Mouse (Mus musculus) heart, embryonic 10.5 days (tissue): ENCODE results near the gene Actn1. TPM values are rescaled to one million over a fixed set of nuclear protein-coding genes. Genes with fewer than 3 reads are reported as not detected.

ENCODE experiments used
- DNase-seq: peaks from one replicate; pipeline ENCODE4 v3.0.0-alpha.2; 2017; ENCODE audit warnings: low spot score
- H3K27ac ChIP-seq: fragments of 300-500 bp; sonication (generic); 2 replicates; pipeline ENCODE4 v1.5.1; 2016; ENCODE audit warnings: mild to moderate bottlenecking
- H3K27me3 ChIP-seq: fragments of 300-500 bp; sonication (generic); 2 replicates; pipeline ENCODE4 v1.6.1; 2016; ENCODE audit warnings: mild to moderate bottlenecking; ENCODE audit not compliant: poor library complexity, insufficient read depth, severe bottlenecking
- H3K36me3 ChIP-seq: fragments of 300-500 bp; sonication (generic); 2 replicates; pipeline ENCODE4 v1.6.1; 2016; ENCODE audit warnings: mild to moderate bottlenecking, moderate library complexity
- H3K4me1 ChIP-seq: fragments of 300-500 bp; sonication (generic); 2 replicates; pipeline ENCODE4 v1.6.1; 2016; ENCODE audit warnings: mild to moderate bottlenecking
- H3K4me3 ChIP-seq: fragments of 300-500 bp; sonication (generic); 2 replicates; pipeline ENCODE4 v1.5.1; 2016; ENCODE audit warnings: mild to moderate bottlenecking, moderate library complexity
- H3K9me3 ChIP-seq: fragments of 300-500 bp; sonication (generic); 2 replicates; pipeline ENCODE4 v1.6.1; 2016; ENCODE audit warnings: mild to moderate bottlenecking, moderate library complexity
- WGBS: fragments of 180-500 bp; shearing (Covaris S2); methylation state at CpG from one replicate; pipeline ENCODE4 v1.1.7; 2016; 5-methylcytosine and 5-hydroxymethylcytosine counted together
- polyA plus RNA-seq: library from polyadenylated mRNA; unstranded; fragments of >200 nt; fragmentation: Nextera tagmentation; extraction: Ambion mirVana; gene quantifications from 2 replicates; pipeline ENCODE4 v1.2.1, GENCODE M21; 2016

The Actn1 gene
- polyA plus RNA-seq, 1 experiment from 2014 or later: 67.8 TPM

DNA sequence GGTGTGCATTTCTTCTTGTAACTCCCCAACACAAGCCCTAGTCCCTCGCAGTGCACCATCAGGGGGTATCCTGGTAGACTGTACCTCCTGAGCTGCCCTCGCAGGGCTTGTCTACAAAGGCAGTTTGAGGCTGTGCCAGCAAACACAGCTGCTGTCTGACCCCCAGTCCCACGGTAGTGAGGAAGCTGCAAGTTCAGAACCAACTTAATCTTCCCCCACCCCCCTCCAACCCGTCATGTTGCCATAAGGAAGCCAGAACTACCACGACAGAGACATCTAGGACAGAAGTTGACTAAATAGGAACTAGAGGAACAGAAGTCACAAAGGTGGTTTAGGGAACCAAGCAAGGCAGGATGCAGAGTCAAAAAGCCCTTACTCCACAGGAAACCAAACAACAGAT is 28.9 kb downstream of the Actn1 start:
- peaks cover 34% of the 10 kb centered on the region for H3K36me3 ChIP-seq
- H3K4me3 ChIP-seq: peak overlapping the region; percentile 34; the same call in 1 of the 2 replicates
- H3K9me3 ChIP-seq: no peaks in the 10 kb centered on the region
- no peaks in the 10 kb centered on the region for H3K27me3 ChIP-seq
- DNase-seq: no peak
- peaks cover 62% of the 10 kb centered on the region for H3K4me1 ChIP-seq
- H3K27ac ChIP-seq: peak overlapping the region; percentile 87
- 21% methylated on average over 5 of the region's 5 CpGs for WGBS

DNA sequence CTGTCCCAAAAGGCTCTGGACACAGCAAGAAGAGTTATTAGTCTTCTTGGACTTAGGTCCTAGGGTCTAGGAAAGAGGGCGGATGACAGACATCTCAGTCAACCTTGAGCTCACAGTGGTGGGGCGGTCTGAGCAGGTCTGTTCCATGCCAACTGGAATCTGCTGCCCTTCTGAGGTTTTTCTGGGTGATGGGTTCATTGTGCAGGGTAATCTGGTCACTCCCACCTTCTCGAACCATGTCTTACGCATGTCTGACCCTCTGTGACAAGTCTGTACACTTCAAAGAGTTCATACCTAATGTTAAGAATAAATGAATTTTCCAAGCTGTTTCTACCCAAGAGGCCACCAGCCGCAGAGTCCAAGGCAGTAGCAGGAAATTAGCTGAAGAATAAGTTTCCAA is 29.3 kb downstream of the Actn1 start:
- Histone ChIP-seq H3K9me3 (no peaks in the 10 kb centered on the region), H3K36me3 (peaks cover 30% of the 10 kb centered on the region), H3K27me3 (no peaks in the 10 kb centered on the region), H3K27ac (peak overlapping the region; percentile 87), H3K4me1 (peaks cover 67% of the 10 kb centered on the region), H3K4me3 (peak overlapping the region; percentile 34)
- WGBS: 46% methylated on average over 5 of the region's 5 CpGs
- DNase-seq: no peak

DNA sequence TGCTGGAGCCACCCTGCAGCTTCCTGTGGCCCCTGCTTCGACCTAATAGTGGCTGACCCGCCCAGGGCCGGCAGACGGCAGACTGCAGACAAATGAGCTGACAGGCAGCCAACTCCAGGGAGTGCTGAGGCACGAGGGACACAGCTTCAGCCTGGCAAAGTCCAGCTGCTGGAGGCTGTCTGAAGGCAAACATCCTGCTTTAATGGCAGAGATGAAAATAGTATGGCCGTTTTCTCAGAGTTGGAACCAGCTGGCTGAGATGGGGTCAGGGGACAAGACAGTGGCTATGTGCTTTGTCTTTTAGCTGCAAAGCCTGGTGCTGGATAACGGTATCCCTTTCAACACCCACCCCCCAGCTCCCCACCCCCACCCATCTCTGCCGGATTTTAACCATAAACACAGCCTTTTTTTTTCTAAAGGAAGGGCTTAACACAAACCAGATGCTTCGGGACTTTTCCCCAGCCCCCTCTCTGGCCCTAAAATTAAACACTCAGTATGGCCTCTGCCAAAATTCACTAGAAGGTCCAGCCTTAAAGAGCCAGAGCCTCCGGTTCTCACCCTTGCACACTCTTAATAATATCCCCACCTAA is 30.0 kb downstream of the Actn1 start:
- peaks cover 73% of the 10 kb centered on the region for H3K4me1 ChIP-seq
- H3K27ac ChIP-seq: peak overlapping the region; percentile 87
- peak; percentile 91 for DNase-seq
- peak overlapping the region; percentile 34 for H3K4me3 ChIP-seq
- peaks cover 23% of the 10 kb centered on the region for H3K36me3 ChIP-seq
- no peaks in the 10 kb centered on the region for H3K9me3 ChIP-seq
- H3K27me3 ChIP-seq: no peaks in the 10 kb centered on the region
- under 1% methylated on average over 10 of the region's 10 CpGs for WGBS

- Histone ChIP-seq H3K4me3 (peak overlapping the region; percentile 34; the same call in 1 of the 2 replicates), H3K9me3 (no peaks in the 10 kb centered on the region), H3K36me3 (peaks cover 13% of the 10 kb centered on the region), H3K27ac (peak overlapping the region; percentile 87), H3K4me1 (peaks cover 79% of the 10 kb centered on the region), H3K27me3 (no peaks in the 10 kb centered on the region)
- DNase-seq: no peak
- 31% methylated on average over 5 of the region's 5 CpGs for WGBS
These were observed 31.0 kb downstream of the Actn1 start for GRCm38 (mm10) chr12:80229010-80229800.

DNA sequence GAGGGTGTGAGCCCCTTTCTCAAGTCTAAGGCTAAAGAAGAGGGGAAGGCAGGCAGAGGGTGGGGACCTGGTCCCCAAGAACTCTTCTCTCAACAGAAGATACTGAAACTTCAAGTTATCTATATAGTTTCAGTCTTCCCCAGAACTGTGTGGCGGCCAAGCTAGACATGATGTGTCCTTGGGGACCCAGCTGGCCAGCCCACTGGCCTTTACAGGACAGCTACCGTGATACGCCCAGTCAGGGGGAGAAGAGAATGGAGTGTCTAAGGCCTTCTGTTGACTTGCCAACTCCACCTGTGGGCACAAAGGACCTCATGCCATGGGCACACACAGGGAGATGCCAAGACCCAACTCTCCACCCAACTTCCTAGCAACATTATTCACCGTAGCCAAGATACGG is 31.8 kb downstream of the Actn1 start:
- peaks cover 5% of the 10 kb centered on the region; the same call in 1 of the 2 replicates for H3K36me3 ChIP-seq
- H3K27me3 ChIP-seq: no peaks in the 10 kb centered on the region
- peak overlapping the region; percentile 87 for H3K27ac ChIP-seq
- WGBS: 77% methylated on average over 5 of the region's 5 CpGs
- no peak for DNase-seq
- H3K4me3 ChIP-seq: no peak overlapping the region
- H3K9me3 ChIP-seq: no peaks in the 10 kb centered on the region
- H3K4me1 ChIP-seq: peaks cover 88% of the 10 kb centered on the region

- H3K27ac ChIP-seq: peak overlapping the region; percentile 87
- no peaks in the 10 kb centered on the region for H3K9me3 ChIP-seq
- H3K36me3 ChIP-seq: 0 out of 2 replicates have a peak, but pooled peaks cover 4% of the 10 kb centered on the region
- H3K4me1 ChIP-seq: peaks cover 91% of the 10 kb centered on the region
- 34% methylated on average over 3 of the region's 3 CpGs for WGBS
- DNase-seq: no peak
- no peak overlapping the region for H3K4me3 ChIP-seq
- H3K27me3 ChIP-seq: no peaks in the 10 kb centered on the region
These were observed 32.3 kb downstream of the Actn1 start for GRCm38 (mm10) chr12:80227835-80228234.

GRCm38 (mm10) chr12:80226101-80226500 is 34.1 kb downstream of the Actn1 start:
- H3K4me3 ChIP-seq: no peak overlapping the region
- peaks cover 8% of the 10 kb centered on the region for H3K36me3 ChIP-seq
- H3K27me3 ChIP-seq: no peaks in the 10 kb centered on the region
- WGBS: 42% methylated on average over 2 of the region's 2 CpGs
- H3K9me3 ChIP-seq: no peaks in the 10 kb centered on the region
- peaks cover 91% of the 10 kb centered on the region for H3K4me1 ChIP-seq
- peak overlapping the region; percentile 50 for H3K27ac ChIP-seq
- DNase-seq: no peak

GRCm38 (mm10) chr12:80224241-80224731 is 35.9 kb downstream of the Actn1 start:
- no peak for DNase-seq
- 47% methylated on average over 8 of the region's 8 CpGs for WGBS
- peak overlapping the region; percentile 78 for H3K27ac ChIP-seq

DNA sequence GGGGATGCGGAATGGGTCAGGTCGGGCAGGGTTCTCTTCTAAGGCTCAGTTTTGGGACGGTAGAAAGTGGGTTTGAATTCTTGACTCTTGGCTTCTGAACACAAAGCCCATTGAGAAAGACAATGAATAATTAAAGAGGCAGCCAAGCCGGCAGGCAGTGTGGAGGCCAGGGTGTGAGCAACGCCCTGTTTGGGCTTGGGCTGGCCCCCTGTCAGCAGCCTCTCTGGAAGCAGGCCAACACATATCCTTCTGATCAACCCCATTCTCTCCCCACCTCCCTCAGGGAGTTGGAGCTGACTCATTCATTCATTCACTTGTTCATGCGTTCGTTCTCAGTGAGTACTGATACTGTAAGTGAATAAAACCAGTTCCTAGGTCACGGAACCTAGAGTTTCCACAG is 36.7 kb downstream of the Actn1 start:
- no peaks in the 10 kb centered on the region for H3K9me3 ChIP-seq
- 0 out of 2 replicates have a peak overlapping the region, but pooled peaks have one; percentile 2 for H3K4me3 ChIP-seq
- peaks cover 13% of the 10 kb centered on the region for H3K36me3 ChIP-seq
- H3K27ac ChIP-seq: peak overlapping the region; percentile 78
- WGBS: 32% methylated on average over 8 of the region's 8 CpGs
- H3K4me1 ChIP-seq: peaks cover 90% of the 10 kb centered on the region
- no peak for DNase-seq
- no peaks in the 10 kb centered on the region for H3K27me3 ChIP-seq

More at GRCm38 (mm10) chr12:80224241-80224731, 35.9 kb downstream of the Actn1 start:
- H3K27me3 ChIP-seq: no peaks in the 10 kb centered on the region
- peaks cover 13% of the 10 kb centered on the region for H3K36me3 ChIP-seq
- H3K4me1 ChIP-seq: peaks cover 90% of the 10 kb centered on the region
- no peak overlapping the region for H3K4me3 ChIP-seq
- H3K9me3 ChIP-seq: no peaks in the 10 kb centered on the region

DNA sequence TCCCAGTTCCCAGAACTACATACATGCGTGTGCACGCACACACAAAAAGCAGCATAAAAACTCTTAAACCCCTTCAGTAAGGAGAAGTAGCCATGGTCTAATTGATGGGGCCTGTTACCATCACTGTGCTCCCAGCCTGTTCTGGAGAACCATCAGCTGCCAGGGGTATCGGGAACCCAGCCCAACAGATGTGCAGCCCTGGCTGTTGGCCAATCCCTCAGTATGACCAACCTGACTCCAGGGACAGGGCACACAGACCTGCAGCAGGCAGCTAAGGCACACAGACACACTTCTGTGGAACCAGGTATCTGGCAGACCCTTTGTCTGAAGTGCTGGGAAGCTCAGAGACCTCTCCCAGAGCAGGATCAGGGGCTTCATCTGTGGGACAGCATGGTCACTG is 37.7 kb downstream of the Actn1 start:
- Histone ChIP-seq H3K4me3 (no peak overlapping the region), H3K27me3 (no peaks in the 10 kb centered on the region), H3K36me3 (peaks cover 16% of the 10 kb centered on the region), H3K9me3 (no peaks in the 10 kb centered on the region), H3K27ac (peak overlapping the region; percentile 71), H3K4me1 (peaks cover 91% of the 10 kb centered on the region)
- no peak for DNase-seq
- 93% methylated on average over 3 of the region's 3 CpGs for WGBS

DNA sequence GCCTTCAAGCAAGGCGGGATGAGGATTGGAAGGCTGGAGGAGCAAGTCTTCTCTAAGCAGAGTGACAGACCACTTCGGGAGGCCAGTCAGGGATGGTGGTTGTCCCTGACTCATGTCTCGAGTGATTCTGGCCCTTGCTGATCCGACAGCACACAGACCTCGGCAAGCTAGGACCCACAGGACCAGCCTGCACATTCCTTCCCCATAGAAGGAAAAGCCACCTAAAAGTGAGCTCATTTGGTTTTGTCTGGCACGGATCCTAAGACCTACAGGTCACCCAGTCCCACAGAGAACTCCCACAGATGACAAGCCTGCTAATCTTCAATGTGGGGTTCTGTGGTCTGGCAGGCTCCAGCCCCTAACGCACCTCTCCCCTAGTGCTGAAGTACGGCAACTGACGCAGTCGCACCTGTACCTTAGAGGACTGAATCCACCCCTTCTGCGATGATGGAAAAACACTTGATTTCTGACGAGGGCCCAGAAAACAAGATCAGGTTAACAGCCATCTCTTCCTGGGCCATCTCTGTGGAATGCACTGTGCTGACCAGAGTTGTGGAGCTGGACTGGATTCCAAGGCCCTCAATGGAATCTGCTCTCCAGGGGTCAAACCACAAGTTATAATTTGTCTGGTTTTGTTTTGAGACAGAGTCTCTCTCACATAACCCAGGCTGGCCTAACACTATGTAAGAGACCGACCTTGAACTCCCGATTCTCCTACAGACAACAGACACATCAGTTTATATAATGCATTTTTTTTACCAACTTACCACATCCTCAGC is 39.7 kb downstream of the Actn1 start:
- H3K4me1 ChIP-seq: peaks cover 95% of the 10 kb centered on the region

DNA sequence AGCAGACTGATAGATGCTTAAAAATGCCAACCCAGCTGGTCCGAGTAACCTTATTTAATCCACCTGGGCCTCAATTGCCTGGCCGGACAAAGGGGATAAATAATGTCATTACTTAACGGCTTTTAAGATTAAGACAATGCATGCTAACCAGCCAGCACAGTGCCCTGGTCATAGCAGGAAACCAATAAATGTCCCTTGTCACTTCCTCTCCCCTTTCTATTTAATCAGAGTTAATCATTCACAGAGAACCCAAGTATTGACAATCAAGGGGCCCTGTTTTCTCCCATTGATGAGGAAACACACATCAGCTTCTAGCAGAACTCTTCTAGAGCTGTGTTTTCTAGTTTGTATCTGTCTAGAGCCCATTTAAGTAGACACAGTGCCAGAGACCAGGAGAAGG is 41.4 kb downstream of the Actn1 start:
- Histone ChIP-seq H3K9me3 (no peaks in the 10 kb centered on the region), H3K27me3 (no peaks in the 10 kb centered on the region), H3K27ac (peak overlapping the region; percentile 62; the same call in 1 of the 2 replicates), H3K4me1 (peaks cover 94% of the 10 kb centered on the region), H3K36me3 (peaks cover 12% of the 10 kb centered on the region), H3K4me3 (no peak overlapping the region)
- WGBS: 78% methylated on average over 3 of the region's 3 CpGs
- no peak for DNase-seq

More for the DNA sequence above, 39.7 kb downstream of the Actn1 start:
- Histone ChIP-seq H3K27ac (peak overlapping the region; percentile 65), H3K9me3 (no peaks in the 10 kb centered on the region), H3K4me3 (no peak overlapping the region), H3K36me3 (peaks cover 12% of the 10 kb centered on the region), H3K27me3 (no peaks in the 10 kb centered on the region)
- DNase-seq: no peak
- 62% methylated on average over 14 of the region's 14 CpGs for WGBS
